Mouse (Mus musculus) liver, embryonic 12.5 days (tissue): Measurements from ENCODE around the gene Ddx19a. TPM values are rescaled to one million over a fixed set of nuclear protein-coding genes. Genes with fewer than 3 reads are reported as not detected.
"Not testable (repeated sequence)": the region's sequence is repeated elsewhere in the genome, so short reads cannot be mapped to it uniquely, and the experiment has no call there.

Experiments
- ATAC-seq: fragments of 200-750 bp; cut with Nextera tagmentation; 2 replicates; pipeline ENCODE4 v1.8.0; 2017; ENCODE audit warnings: moderate number of reproducible peaks, mild to moderate bottlenecking, moderate library complexity
- H3K27ac ChIP-seq: fragments of 300-500 bp; sonication (generic); 2 replicates; pipeline ENCODE4 v1.5.1; 2016; ENCODE audit warnings: mild to moderate bottlenecking
- H3K27me3 ChIP-seq: fragments of 300-500 bp; sonication (generic); replicated peaks from 2 replicates; pipeline ENCODE4 v1.6.1; 2016; ENCODE audit warnings: mild to moderate bottlenecking, moderate library complexity
- H3K36me3 ChIP-seq: fragments of 300-500 bp; sonication (generic); 2 replicates; pipeline ENCODE4 v1.6.1; 2016; ENCODE audit warnings: mild to moderate bottlenecking, moderate library complexity
- H3K4me1 ChIP-seq: fragments of 300-500 bp; sonication (generic); 2 replicates; pipeline ENCODE4 v1.6.1; 2016
- H3K4me2 ChIP-seq: fragments of 300-500 bp; sonication (generic); 2 replicates; pipeline ENCODE4 v1.6.1; 2016; ENCODE audit warnings: mild to moderate bottlenecking, moderate library complexity
- H3K4me3 ChIP-seq: fragments of 300-500 bp; sonication (generic); 2 replicates; pipeline ENCODE4 v1.5.1; 2016; ENCODE audit warnings: mild to moderate bottlenecking, moderate library complexity
- H3K9ac ChIP-seq: fragments of 300-500 bp; sonication (generic); 2 replicates; pipeline ENCODE4 v1.6.1; 2016; ENCODE audit warnings: mild to moderate bottlenecking, moderate library complexity
- H3K9me3 ChIP-seq: fragments of 300-500 bp; sonication (generic); replicated peaks from 2 replicates; pipeline ENCODE4 v1.6.1; 2016; ENCODE audit warnings: mild to moderate bottlenecking, moderate library complexity
- WGBS: fragments of 180-500 bp; shearing (Covaris S2); methylation state at CpG from one replicate; pipeline ENCODE4 v1.1.7; 2016; ENCODE audit not compliant: insufficient replicate concordance; 5-methylcytosine and 5-hydroxymethylcytosine counted together
- polyA plus RNA-seq: library from polyadenylated mRNA; unstranded; fragments of >200 nt; fragmentation: Nextera tagmentation; extraction: Ambion mirVana; gene quantifications from 2 replicates; pipeline ENCODE4 v1.2.1, GENCODE M21; 2016

Ddx19a gene
- polyA plus RNA-seq, 1 experiment from 2014 or later: 15.3 TPM

GRCm38 (mm10) chr8:110950065-110950484, 47.5 kb downstream of the Ddx19a start:
- Histone ChIP-seq H3K9ac (no peak overlapping the region), H3K9me3 (no peaks in the 10 kb centered on the region), H3K27me3 (no peaks in the 10 kb centered on the region), H3K4me3 (no peak overlapping the region), H3K36me3 (peaks cover 70% of the 10 kb centered on the region), H3K4me2 (no peak overlapping the region), H3K4me1 (peaks cover 39% of the 10 kb centered on the region), H3K27ac (no peak overlapping the region)
- no peak for ATAC-seq
- WGBS: 70% methylated on average over 17 of the region's 17 CpGs

- WGBS: 35% methylated on average over 4 of the region's 4 CpGs
- peaks cover 63% of the 10 kb centered on the region for H3K4me1 ChIP-seq
- H3K9ac ChIP-seq: no peak overlapping the region
- no peaks in the 10 kb centered on the region for H3K9me3 ChIP-seq
- H3K36me3 ChIP-seq: peaks cover 55% of the 10 kb centered on the region
- H3K4me3 ChIP-seq: no peak overlapping the region
- no peak overlapping the region for H3K4me2 ChIP-seq
- no peaks in the 10 kb centered on the region for H3K27me3 ChIP-seq
- no peak overlapping the region for H3K27ac ChIP-seq
- ATAC-seq: no peak
Measured at GRCm38 (mm10) chr8:110945716-110946115, 51.9 kb downstream of the Ddx19a start.

- Histone ChIP-seq H3K4me3 (no peak overlapping the region), H3K27me3 (no peaks in the 10 kb centered on the region), H3K4me1 (peaks cover 70% of the 10 kb centered on the region), H3K9ac (no peak overlapping the region), H3K4me2 (no peak overlapping the region), H3K27ac (no peak overlapping the region), H3K9me3 (no peaks in the 10 kb centered on the region), H3K36me3 (peaks cover 55% of the 10 kb centered on the region)
- ATAC-seq: no peak
- 47% methylated on average over 7 of the region's 7 CpGs for WGBS
Measured at GRCm38 (mm10) chr8:110944276-110944876, 53.2 kb downstream of the Ddx19a start.

- Histone ChIP-seq H3K27ac (peak overlapping the region; percentile 33; the same call in 1 of the 2 replicates), H3K4me2 (no peak overlapping the region)
- ATAC-seq: no peak
Measured at GRCm38 (mm10) chr8:110941453-110941948, 56.1 kb downstream of the Ddx19a start.

GRCm38 (mm10) chr8:110940682-110941452, 56.7 kb downstream of the Ddx19a start:
- Histone ChIP-seq H3K9ac (no peak overlapping the region), H3K36me3 (peaks cover 57% of the 10 kb centered on the region), H3K9me3 (no peaks in the 10 kb centered on the region), H3K27me3 (no peaks in the 10 kb centered on the region), H3K4me3 (no peak overlapping the region), H3K27ac (0 out of 2 replicates have a peak overlapping the region, but pooled peaks have one; percentile 33), H3K4me2 (no peak overlapping the region), H3K4me1 (peaks cover 88% of the 10 kb centered on the region)
- 69% methylated on average over 15 of the region's 15 CpGs for WGBS
- ATAC-seq: no peak

More at GRCm38 (mm10) chr8:110941453-110941948, 56.1 kb downstream of the Ddx19a start:
- 66% methylated on average over 10 of the region's 10 CpGs for WGBS
- Histone ChIP-seq H3K4me1 (peaks cover 88% of the 10 kb centered on the region), H3K4me3 (no peak overlapping the region), H3K9me3 (no peaks in the 10 kb centered on the region), H3K27me3 (no peaks in the 10 kb centered on the region), H3K9ac (no peak overlapping the region), H3K36me3 (peaks cover 61% of the 10 kb centered on the region)

- no peak overlapping the region for H3K4me2 ChIP-seq
- peak; percentile 21; the same call in 1 of the 2 replicates for ATAC-seq
- H3K27ac ChIP-seq: peak overlapping the region; percentile 15; the same call in 1 of the 2 replicates
- no peak overlapping the region for H3K4me3 ChIP-seq
- no peaks in the 10 kb centered on the region for H3K27me3 ChIP-seq
- no peaks in the 10 kb centered on the region for H3K9me3 ChIP-seq
- H3K4me1 ChIP-seq: peaks cover 88% of the 10 kb centered on the region
- 26% methylated on average over 6 of the region's 6 CpGs for whole genome bisulfite sequencing
- peak overlapping the region; percentile 2; the same call in 1 of the 2 replicates for H3K9ac ChIP-seq
- H3K36me3 ChIP-seq: peaks cover 66% of the 10 kb centered on the region
Measured at GRCm38 (mm10) chr8:110938882-110939589, 58.6 kb downstream of the Ddx19a start.

- H3K36me3 ChIP-seq: peaks cover 57% of the 10 kb centered on the region
- H3K4me1 ChIP-seq: peaks cover 98% of the 10 kb centered on the region
- no peaks in the 10 kb centered on the region for H3K9me3 ChIP-seq
- 88% methylated on average over 12 of the region's 12 CpGs for WGBS
- H3K9ac ChIP-seq: no peak overlapping the region
- H3K27me3 ChIP-seq: no peaks in the 10 kb centered on the region
- no peak for ATAC-seq
- no peak overlapping the region for H3K27ac ChIP-seq
- no peak overlapping the region for H3K4me3 ChIP-seq
- H3K4me2 ChIP-seq: no peak overlapping the region
Measured at GRCm38 (mm10) chr8:110936217-110936616, 61.4 kb downstream of the Ddx19a start.

- WGBS: 26% methylated on average over 2 of the region's 2 CpGs
- Histone ChIP-seq H3K27ac (peak overlapping the region; percentile 96), H3K4me1 (peaks cover 100% of the 10 kb centered on the region), H3K9me3 (no peaks in the 10 kb centered on the region), H3K4me2 (peak overlapping the region; percentile 73), H3K4me3 (peak overlapping the region; percentile 14), H3K9ac (peak overlapping the region; percentile 63), H3K27me3 (no peaks in the 10 kb centered on the region), H3K36me3 (peaks cover 52% of the 10 kb centered on the region)
- peak; percentile 74 for ATAC-seq
Measured at GRCm38 (mm10) chr8:110933272-110933671, 64.3 kb downstream of the Ddx19a start.

- no peak for ATAC-seq
- Histone ChIP-seq H3K27ac (peak overlapping the region; percentile 96), H3K27me3 (no peaks in the 10 kb centered on the region), H3K4me3 (peak overlapping the region; percentile 24; the same call in 1 of the 2 replicates), H3K36me3 (peaks cover 49% of the 10 kb centered on the region), H3K4me1 (peaks cover 100% of the 10 kb centered on the region), H3K4me2 (peak overlapping the region; percentile 73), H3K9me3 (no peaks in the 10 kb centered on the region), H3K9ac (peak overlapping the region; percentile 63; the same call in 1 of the 2 replicates)
- 45% methylated on average over 3 of the region's 3 CpGs for WGBS
Measured at GRCm38 (mm10) chr8:110932444-110932843, 65.2 kb downstream of the Ddx19a start.

- H3K9ac ChIP-seq: peak overlapping the region; percentile 63
Measured at GRCm38 (mm10) chr8:110931176-110931939, 66.2 kb downstream of the Ddx19a start.

GRCm38 (mm10) chr8:110929672-110930071, 67.9 kb downstream of the Ddx19a start:
- peak overlapping the region; percentile 73 for H3K4me2 ChIP-seq
- 73% methylated on average over 8 of the region's 8 CpGs for WGBS
- H3K27me3 ChIP-seq, ATAC-seq, H3K9me3 ChIP-seq: not testable (repeated sequence)
- H3K4me1 ChIP-seq: peaks cover 100% of the 10 kb centered on the region
- H3K36me3 ChIP-seq: peaks cover 42% of the 10 kb centered on the region
- peak overlapping the region; percentile 33 for H3K4me3 ChIP-seq
- peak overlapping the region; percentile 68 for H3K9ac ChIP-seq
- peak overlapping the region; percentile 96 for H3K27ac ChIP-seq

More at GRCm38 (mm10) chr8:110931176-110931939, 66.2 kb downstream of the Ddx19a start:
- H3K9me3 ChIP-seq: no peaks in the 10 kb centered on the region
- no peaks in the 10 kb centered on the region for H3K27me3 ChIP-seq
- ATAC-seq: peak; percentile 68
- WGBS: 36% methylated on average over 12 of the region's 12 CpGs
- H3K36me3 ChIP-seq: peaks cover 45% of the 10 kb centered on the region
- peak overlapping the region; percentile 73 for H3K4me2 ChIP-seq
- H3K4me3 ChIP-seq: peak overlapping the region; percentile 40
- peaks cover 100% of the 10 kb centered on the region for H3K4me1 ChIP-seq
- peak overlapping the region; percentile 96 for H3K27ac ChIP-seq
